In genomic region chr10:25404702-25405098, GRCm38 (mm10) we compare ENCODE assay signal across 19 mouse cellular contexts. TPM values are rescaled to one million over a fixed set of nuclear protein-coding genes. Genes with fewer than 3 reads are reported as not detected.
DNase-seq lines count a peak whose midpoint lies in the region; ATAC-seq and TF ChIP-seq lines count a peak whose summit lies in the region.
"Had no signal": no experiment of that assay in that cellular context is flagged by ENCODE, and none has a peak within 500 bp of the region (broad histone marks: within the 10 kb centered on the region; RNA-seq: fewer than 3 reads in every experiment).

No protein-coding gene starts in this region.

- DNase-seq in CD4-positive, CD25-positive, alpha-beta regulatory T cell, adult 2 months (ENCODE audit: low read depth, low spot score) = peak; percentile 7
- no peak for DNase-seq in lung, postnatal 0 days (ENCODE audit: low spot score)
- DNase-seq in CH12.LX (ENCODE audit: extremely low read depth) = no peak
- no peak for DNase-seq in layer of hippocampus, postnatal 14 days (ENCODE audit: low spot score in 2 of 2)
- no peak for DNase-seq in cerebellum, adult 2 months
- DNase-seq: adrenal gland, postnatal 36 days; embryo, embryonic 11 days; kidney, adult 8-10 months; kidney, postnatal 25 days; liver; liver, postnatal 0 days; right cerebral cortex, adult 18-20 months had no signal

- peaks cover 26% of the 10 kb centered on the region for H3K4me1 ChIP-seq in lung, embryonic 16.5 days (replicated peaks; ENCODE audit: control insufficient read depth, insufficient read depth, low read length)
- peaks cover 8% of the 10 kb centered on the region; the same call in 1 of the 2 replicates for H3K4me1 ChIP-seq in lung, postnatal 0 days (ENCODE audit: insufficient read depth, low read depth, low read length)
- peaks cover 18 to 100% of the 10 kb centered on the region in 2 experiments for H3K4me1 ChIP-seq in CH12.LX (ENCODE audit: control insufficient read depth in 1 of 2, insufficient read depth in 2 of 2)
- peaks cover 35% of the 10 kb centered on the region for H3K4me1 ChIP-seq in limb, embryonic 15.5 days
- no peaks in the 10 kb centered on the region for H3K4me1 ChIP-seq in cerebellum, adult 2 months (ENCODE audit: control insufficient read depth, insufficient read depth, low read length)
- H3K4me1 ChIP-seq: hindbrain, embryonic 10.5 days; midbrain, embryonic 12.5 days had no signal

- H3K9me3 ChIP-seq in lung, embryonic 16.5 days (ENCODE audit: control insufficient read depth, low read length) = no peaks in the 10 kb centered on the region
- H3K9me3 ChIP-seq in lung, postnatal 0 days (ENCODE audit: low read length) = no peaks in the 10 kb centered on the region
- no peaks in the 10 kb centered on the region for H3K9me3 ChIP-seq in CH12.LX (replicated peaks; ENCODE audit: low read length)
- no peaks in the 10 kb centered on the region for H3K9me3 ChIP-seq in limb, embryonic 15.5 days
- H3K9me3 ChIP-seq: forebrain, embryonic 13.5 days; hindbrain, embryonic 10.5 days; midbrain, embryonic 12.5 days; neural tube, embryonic 15.5 days had no signal

- no peak for TF ChIP-seq POLR2A in CH12.LX (IDR thresholded peaks at IDR 0.05; ENCODE audit: low read depth, low read length)
- no peak for TF ChIP-seq POLR2A in cerebellum, adult 2 months (IDR thresholded peaks at IDR 0.05; ENCODE audit: borderline replicate concordance, insufficient read depth, low read length)

- no peaks in the 10 kb centered on the region for H3K79me2 ChIP-seq in CH12.LX (replicated peaks; ENCODE audit: control insufficient read depth, extremely low read depth, insufficient read depth, poor library complexity, severe bottlenecking)

- H3K27me3 ChIP-seq in lung, embryonic 16.5 days (ENCODE audit: control insufficient read depth, insufficient read depth, low read depth, low read length) = no peaks in the 10 kb centered on the region
- H3K27me3 ChIP-seq in lung, postnatal 0 days (replicated peaks; ENCODE audit: insufficient read depth, low read length) = no peaks in the 10 kb centered on the region
- no peaks in the 10 kb centered on the region for H3K27me3 ChIP-seq in CH12.LX (replicated peaks)
- no peaks in the 10 kb centered on the region for H3K27me3 ChIP-seq in limb, embryonic 15.5 days
- H3K27me3 ChIP-seq in cerebellum, adult 2 months (ENCODE audit: control insufficient read depth, insufficient read depth, low read length) = no peaks in the 10 kb centered on the region
- H3K27me3 ChIP-seq: forebrain, embryonic 13.5 days; midbrain, embryonic 12.5 days; neural tube, embryonic 15.5 days had no signal

- no peak for TF ChIP-seq CTCF in lung, postnatal 0 days (IDR thresholded peaks at IDR 0.05)
- no peak for TF ChIP-seq CTCF in CH12.LX (conservative IDR thresholded peaks at IDR 0.05 in 1 of 2, IDR thresholded peaks at IDR 0.05 in 1 of 2; ENCODE audit: low read depth in 2 of 2, low read length in 2 of 2)
- no peak for TF ChIP-seq CTCF in cerebellum, adult 2 months (IDR thresholded peaks at IDR 0.05; ENCODE audit: borderline replicate concordance, insufficient read depth, low read depth, low read length)

- no peak for TF ChIP-seq RAD21 in CH12.LX (IDR thresholded peaks at IDR 0.05; ENCODE audit: low read depth, low read length)

- no peaks in the 10 kb centered on the region for H3K36me3 ChIP-seq in lung, embryonic 16.5 days (ENCODE audit: control insufficient read depth, insufficient read depth, low read length)
- H3K36me3 ChIP-seq in lung, postnatal 0 days (ENCODE audit: insufficient read depth, low read length) = no peaks in the 10 kb centered on the region
- peaks cover 0 to 16% of the 10 kb centered on the region in 2 experiments for H3K36me3 ChIP-seq in CH12.LX (replicated peaks in 1 of 2; ENCODE audit: control insufficient read depth in 1 of 2, insufficient read depth in 1 of 2, low read length in 1 of 2)
- H3K36me3 ChIP-seq in limb, embryonic 15.5 days = no peaks in the 10 kb centered on the region
- H3K36me3 ChIP-seq: hindbrain, embryonic 10.5 days; midbrain, embryonic 12.5 days; neural tube, embryonic 15.5 days had no signal

- in situ Hi-C loops in CH12.LX (cut with MboI; ENCODE audit: low pct_ligation_motif_present, low pct_unique_long_range_greater_than_20kb, low sequenced_read_pairs) = loop anchor here (5.0 kb wide), 1 partner anchor 127 kb away; no protein-coding TSS in a partner anchor

- no peak overlapping the region for H3K4me2 ChIP-seq in lung, embryonic 16.5 days (ENCODE audit: low read depth, low read length)
- H3K4me2 ChIP-seq in lung, postnatal 0 days (replicated peaks; ENCODE audit: low read depth, low read length) = no peak overlapping the region
- peak overlapping the region; percentile 25 for H3K4me2 ChIP-seq in CH12.LX (ENCODE audit: insufficient read depth, low read depth, poor library complexity, severe bottlenecking)
- H3K4me2 ChIP-seq in limb, embryonic 15.5 days = no peak overlapping the region
- H3K4me2 ChIP-seq: forebrain, embryonic 13.5 days; midbrain, embryonic 12.5 days; neural tube, embryonic 15.5 days had no signal

- H3K27ac ChIP-seq in lung, embryonic 16.5 days (ENCODE audit: low read length) = no peak overlapping the region
- no peak overlapping the region for H3K27ac ChIP-seq in lung, postnatal 0 days (ENCODE audit: low read length)
- H3K27ac ChIP-seq in CH12.LX (ENCODE audit: insufficient read depth, low read depth) = no peak overlapping the region
- H3K27ac ChIP-seq in limb, embryonic 15.5 days = peak overlapping the region; percentile 43; the same call in 1 of the 2 replicates
- H3K27ac ChIP-seq in cerebellum, adult 2 months (ENCODE audit: insufficient read depth, low read length) = no peak overlapping the region
- H3K27ac ChIP-seq: forebrain, embryonic 13.5 days; hindbrain, embryonic 10.5 days; midbrain, embryonic 12.5 days; neural tube, embryonic 15.5 days had no signal

- no peak for ATAC-seq in CD4-positive, CD25-positive, alpha-beta regulatory T cell, adult 4 months
- ATAC-seq in lung, embryonic 16.5 days (ENCODE audit: low read depth) = peak; percentile 49; the same call in 1 of the 2 replicates
- ATAC-seq in lung, postnatal 0 days = no peak
- no peak for ATAC-seq in limb, embryonic 15.5 days (ENCODE audit: insufficient number of reproducible peaks, low FRiP score, low TSS enrichment, low read depth)
- ATAC-seq: forebrain, embryonic 13.5 days had no signal

- TF ChIP-seq EP300 in lung, postnatal 0 days (IDR thresholded peaks at IDR 0.05) = no peak
- no peak for TF ChIP-seq EP300 in CH12.LX (IDR thresholded peaks at IDR 0.05; ENCODE audit: low read length)

- H3K9ac ChIP-seq in lung, embryonic 16.5 days (ENCODE audit: low read length) = no peak overlapping the region
- no peak overlapping the region for H3K9ac ChIP-seq in lung, postnatal 0 days (replicated peaks; ENCODE audit: low read depth)
- no peak overlapping the region for H3K9ac ChIP-seq in CH12.LX (ENCODE audit: insufficient read depth, low read depth)
- H3K9ac ChIP-seq in limb, embryonic 15.5 days = no peak overlapping the region
- H3K9ac ChIP-seq: forebrain, embryonic 13.5 days; liver, postnatal 0 days; midbrain, embryonic 12.5 days; neural tube, embryonic 15.5 days had no signal

- no peak overlapping the region for H3K4me3 ChIP-seq in lung, embryonic 16.5 days (ENCODE audit: low read length)
- no peak overlapping the region for H3K4me3 ChIP-seq in lung, postnatal 0 days (ENCODE audit: low read depth, low read length)
- no peak overlapping the region for H3K4me3 ChIP-seq in CH12.LX (replicated peaks in 1 of 3; ENCODE audit: low read depth in 2 of 3, low read length in 2 of 3, poor library complexity in 1 of 3)
- no peak overlapping the region for H3K4me3 ChIP-seq in limb, embryonic 15.5 days
- no peak overlapping the region for H3K4me3 ChIP-seq in cerebellum, adult 2 months (replicated peaks; ENCODE audit: insufficient read depth, low read depth, low read length)
- H3K4me3 ChIP-seq: forebrain, embryonic 13.5 days; hindbrain, embryonic 10.5 days; midbrain, embryonic 12.5 days; neural tube, embryonic 15.5 days had no signal

- WGBS in lung, embryonic 16.5 days = 58% methylated on average over 6 of the region's 6 CpGs
- WGBS in lung, postnatal 0 days = 58% methylated on average over 6 of the region's 6 CpGs
- whole genome bisulfite sequencing in limb, embryonic 15.5 days = 70% methylated on average over 6 of the region's 6 CpGs
- 42% methylated on average over 6 of the region's 6 CpGs for WGBS in cerebellum, adult 2 months

- dilution Hi-C loops in CH12.LX (cut with MboI; ENCODE audit: extremely low pct_ligation_motif_present, extremely low pct_unique_long_range_greater_than_20kb, low sequenced_read_pairs) = no loop called here

TF ChIP-seq in CH12.LX, 34 proteins besides CTCF, POLR2A, EP300 and RAD21:
- no peak for TF ChIP-seq ZMIZ1 (IDR thresholded peaks at IDR 0.05; ENCODE audit: low read depth, low read length)
- TF ChIP-seq E2F4 (IDR thresholded peaks at IDR 0.05; ENCODE audit: insufficient replicate concordance, low read depth, low read length) = no peak
- TF ChIP-seq MAX (IDR thresholded peaks at IDR 0.05; ENCODE audit: low read length) = no peak
- no peak for TF ChIP-seq ZC3H11A (IDR thresholded peaks at IDR 0.05; ENCODE audit: low read depth, low read length)
- TF ChIP-seq ZKSCAN1 (IDR thresholded peaks at IDR 0.05; ENCODE audit: borderline replicate concordance, low read depth, low read length) = no peak
- no peak for TF ChIP-seq IRF4 (IDR thresholded peaks at IDR 0.05; ENCODE audit: low read depth, low read length)
- no peak for TF ChIP-seq NRF1 (IDR thresholded peaks at IDR 0.05; ENCODE audit: low read depth, low read length)
- no peak for TF ChIP-seq PAX5 (IDR thresholded peaks at IDR 0.05; ENCODE audit: low read length)
- TF ChIP-seq ZNF384 (IDR thresholded peaks at IDR 0.05; ENCODE audit: low read depth, low read length) = no peak
- TF ChIP-seq USF1 (IDR thresholded peaks at IDR 0.05; ENCODE audit: low read depth, low read length) = no peak
- TF ChIP-seq SMC3 (IDR thresholded peaks at IDR 0.05; ENCODE audit: low read depth, low read length) = no peak
- TF ChIP-seq BHLHE40 (IDR thresholded peaks at IDR 0.05; ENCODE audit: low read depth, low read length) = no peak
- no peak for TF ChIP-seq TBP (conservative IDR thresholded peaks at IDR 0.05; ENCODE audit: low read depth, low read length)
- TF ChIP-seq RCOR1 (conservative IDR thresholded peaks at IDR 0.05; ENCODE audit: low read depth, low read length) = no peak
TF ChIP-seq in CH12.LX: peak in this region for 0.

RNA-seq across cellular contexts. Expression of gene Epb41l2, which starts 45.1 kb away (rescaled TPM):
- polyA plus RNA-seq in CD4-positive, CD25-positive, alpha-beta regulatory T cell, adult 4 months (2017; shearing (Covaris generic)) = 10 to 100 TPM; 19.1 to 20.1 TPM
- polyA plus RNA-seq in lung, embryonic 16.5 days (2015; fragmentation: Nextera tagmentation; extraction: Ambion mirVana) = 84.4 and 95.3 TPM in 2 replicates
- polyA plus RNA-seq in lung, postnatal 0 days (2015; fragmentation: Nextera tagmentation; extraction: Ambion mirVana) = 48.2 and 54.2 TPM in 2 replicates
- 20.6 and 24.3 TPM in 2 replicates for total RNA-seq in CH12.LX (2012; rRNA removed)
- 25.9 and 28.4 TPM in 2 replicates for total RNA-seq in CH12.LX (2014; rRNA removed)
- 65.0 and 71.2 TPM in 2 replicates for polyA plus RNA-seq in CH12.LX (2012; ENCODE audit: insufficient read length, low read depth)
- polyA plus RNA-seq in limb, embryonic 15.5 days (2015; fragmentation: Nextera tagmentation; extraction: Ambion mirVana) = 79.5 and 79.7 TPM in 2 replicates
- total RNA-seq in layer of hippocampus, postnatal 14 days (2021) = 100 to 1,000 TPM; 165 to 192 TPM
- 42.3 and 46.5 TPM in 2 replicates for polyA plus RNA-seq in cerebellum, adult 2 months (2012; rRNA removed)
